Mouse (Mus musculus) CH12.LX (cell line): ENCODE results near the gene Tmem150a. TPM values are rescaled to one million over a fixed set of nuclear protein-coding genes. Genes with fewer than 3 reads are reported as not detected.

Source experiments
- DNase-seq: peaks from one replicate; pipeline ENCODE4 v3.0.0-alpha.2; 2013; ENCODE audit errors: extremely low read depth
- H3K27ac ChIP-seq: 2 replicates; pipeline ENCODE4 v1.5.1; 2012; ENCODE audit warnings: low read depth, mild to moderate bottlenecking, control low read depth, moderate library complexity; ENCODE audit not compliant: insufficient read depth
- H3K27me3 ChIP-seq: replicated peaks from 2 replicates; pipeline ENCODE3; 2012; ENCODE audit warnings: inconsistent platforms
- H3K36me3 ChIP-seq, 2 experiments: replicated peaks in 1 of 2; 2 replicates each; pipeline versions ENCODE3 to v1.6.1; 2012; ENCODE audit warnings: inconsistent platforms in 1 of 2, low read length in 1 of 2, mild to moderate bottlenecking in 1 of 2, mixed read lengths in 1 of 2, moderate library complexity in 1 of 2; ENCODE audit not compliant: control insufficient read depth in 1 of 2, insufficient read depth in 1 of 2
- H3K4me1 ChIP-seq, 2 experiments: 2 replicates each; pipeline ENCODE4 v1.6.1; 2012; ENCODE audit warnings: inconsistent platforms in 1 of 2, moderate library complexity in 1 of 2; ENCODE audit not compliant: insufficient read depth in 2 of 2, control insufficient read depth in 1 of 2
- H3K4me2 ChIP-seq: 2 replicates; pipeline ENCODE4 v1.6.1; 2012; ENCODE audit warnings: low read depth, mild to moderate bottlenecking, control low read depth; ENCODE audit not compliant: poor library complexity, insufficient read depth, severe bottlenecking
- H3K4me3 ChIP-seq, 3 experiments: fragments of 150-350 bp in 1 of 3; sonication (generic) in 1 of 3; replicated peaks in 1 of 3; 2 replicates each; pipeline versions ENCODE3 to v1.5.1; 2011 to 2012; ENCODE audit warnings: low read depth in 2 of 3, low read length in 2 of 3, mild to moderate bottlenecking in 2 of 3, moderate library complexity in 2 of 3, control low read depth in 1 of 3, improper control_type of control experiment in 1 of 3, inconsistent platforms in 1 of 3, mixed read lengths in 1 of 3; ENCODE audit not compliant: poor library complexity in 1 of 3
- H3K79me2 ChIP-seq: replicated peaks from 2 replicates; pipeline ENCODE4 v1.6.1; 2012; ENCODE audit warnings: mild to moderate bottlenecking, moderate library complexity; ENCODE audit not compliant: control insufficient read depth, poor library complexity, insufficient read depth, severe bottlenecking; ENCODE audit errors: extremely low read depth
- H3K9ac ChIP-seq: 2 replicates; pipeline ENCODE4 v1.6.1; 2012; ENCODE audit warnings: low read depth, mild to moderate bottlenecking, control low read depth, moderate library complexity; ENCODE audit not compliant: insufficient read depth
- H3K9me3 ChIP-seq: replicated peaks from 2 replicates; pipeline ENCODE3; 2012; ENCODE audit warnings: low read length, inconsistent platforms, mixed read lengths
- BHLHE40 ChIP-seq: IDR thresholded peaks from 2 replicates; pipeline ENCODE4 v1.6.1; 2011; ENCODE audit warnings: mild to moderate bottlenecking, low read depth, low read length, improper control_type of control experiment
- CHD2 ChIP-seq: IDR thresholded peaks from 2 replicates; pipeline ENCODE4 v1.6.1; 2011; ENCODE audit warnings: low read length, improper control_type of control experiment
- CTCF ChIP-seq, 2 experiments: IDR thresholded peaks in 1 of 2; conservative IDR thresholded peaks in 1 of 2; 2 replicates each; pipeline ENCODE4 v1.5.1; 2011 to 2012; ENCODE audit warnings: low read depth in 2 of 2, low read length in 2 of 2, improper control_type of control experiment in 1 of 2, inconsistent platforms in 1 of 2, mild to moderate bottlenecking in 1 of 2, moderate library complexity in 1 of 2
- E2F4 ChIP-seq: IDR thresholded peaks from 2 replicates; pipeline ENCODE4 v1.6.1; 2011; ENCODE audit warnings: low read depth, low read length, improper control_type of control experiment; ENCODE audit not compliant: insufficient replicate concordance
- ELF1 ChIP-seq: IDR thresholded peaks from 2 replicates; pipeline ENCODE4 v1.6.1; 2014; ENCODE audit warnings: low read depth, mild to moderate bottlenecking, inconsistent platforms, low read length, improper control_type of control experiment
- EP300 ChIP-seq: IDR thresholded peaks from 2 replicates; pipeline ENCODE4 v1.6.1; 2011; ENCODE audit warnings: low read length, improper control_type of control experiment
- ETS1 ChIP-seq: conservative IDR thresholded peaks from 2 replicates; pipeline ENCODE4 v1.6.1; 2012; ENCODE audit warnings: low read depth, mild to moderate bottlenecking, inconsistent platforms, low read length, improper control_type of control experiment, moderate library complexity
- GABPA ChIP-seq: IDR thresholded peaks from 2 replicates; pipeline ENCODE4 v1.6.1; 2012; ENCODE audit warnings: low read depth, low read length, improper control_type of control experiment, inconsistent platforms; ENCODE audit not compliant: insufficient replicate concordance
- HCFC1 ChIP-seq: IDR thresholded peaks from 2 replicates; pipeline ENCODE4 v1.6.1; 2012; ENCODE audit warnings: low read depth, mild to moderate bottlenecking, inconsistent platforms, low read length, improper control_type of control experiment
- IRF4 ChIP-seq: IDR thresholded peaks from 2 replicates; pipeline ENCODE4 v1.6.1; 2014; ENCODE audit warnings: low read depth, mild to moderate bottlenecking, inconsistent platforms, low read length, improper control_type of control experiment
- JUND ChIP-seq: conservative IDR thresholded peaks from 2 replicates; pipeline ENCODE4 v1.6.1; 2011; ENCODE audit warnings: low read depth, low read length, improper control_type of control experiment
- KAT2A ChIP-seq: IDR thresholded peaks from 2 replicates; pipeline ENCODE4 v1.6.1; 2012; ENCODE audit warnings: low read length, improper control_type of control experiment, inconsistent platforms; ENCODE audit not compliant: insufficient replicate concordance
- MAX ChIP-seq: IDR thresholded peaks from 2 replicates; pipeline ENCODE4 v1.6.1; 2011; ENCODE audit warnings: low read length, improper control_type of control experiment
- MXI1 ChIP-seq: IDR thresholded peaks from 2 replicates; pipeline ENCODE4 v1.6.1; 2011; ENCODE audit warnings: mild to moderate bottlenecking, low read depth, low read length, improper control_type of control experiment
- MYC ChIP-seq: IDR thresholded peaks from 2 replicates; pipeline ENCODE4 v1.6.1; 2011; ENCODE audit warnings: low read depth, mild to moderate bottlenecking, improper control_type of control experiment, low read length
- NELFE ChIP-seq: IDR thresholded peaks from 2 replicates; pipeline ENCODE4 v1.6.1; 2011; ENCODE audit warnings: low read depth, low read length, improper control_type of control experiment
- NRF1 ChIP-seq: IDR thresholded peaks from 2 replicates; pipeline ENCODE4 v1.6.1; 2014; ENCODE audit warnings: low read depth, mild to moderate bottlenecking, inconsistent platforms, low read length, improper control_type of control experiment, moderate library complexity
- PAX5 ChIP-seq: IDR thresholded peaks from 2 replicates; pipeline ENCODE4 v1.6.1; 2012; ENCODE audit warnings: low read length, inconsistent platforms, mixed read lengths
- POLR2A ChIP-seq: IDR thresholded peaks from 2 replicates; pipeline ENCODE4 v1.6.1; 2011; ENCODE audit warnings: low read depth, mild to moderate bottlenecking, improper control_type of control experiment, low read length
- SIN3A ChIP-seq: IDR thresholded peaks from 2 replicates; pipeline ENCODE4 v1.6.1; 2012; ENCODE audit warnings: low read length, improper control_type of control experiment, inconsistent platforms
- SMC3 ChIP-seq: IDR thresholded peaks from 2 replicates; pipeline ENCODE4 v1.6.1; 2011; ENCODE audit warnings: low read depth, low read length, improper control_type of control experiment
- ZMIZ1 ChIP-seq: IDR thresholded peaks from 2 replicates; pipeline ENCODE4 v1.6.1; 2012; ENCODE audit warnings: low read depth, mild to moderate bottlenecking, inconsistent platforms, low read length, improper control_type of control experiment
- ZNF384 ChIP-seq: IDR thresholded peaks from 2 replicates; pipeline ENCODE4 v1.6.1; 2012; ENCODE audit warnings: low read depth, low read length, improper control_type of control experiment, inconsistent platforms
- dilution Hi-C: fragments of 300-500 bp; cut with MboI; formaldehyde crosslinking; loops from 2 replicates; pipeline ENCODE4 v1.14.3; 2020; ENCODE audit warnings: low sequenced_read_pairs; ENCODE audit not compliant: extremely low pct_unique_long_range_greater_than_20kb, extremely low pct_ligation_motif_present
- in situ Hi-C: fragments of 300-500 bp; cut with MboI; formaldehyde crosslinking; loops from 3 replicates; pipeline ENCODE4 v1.14.3; 2019; ENCODE audit warnings: low sequenced_read_pairs, low pct_ligation_motif_present, low pct_unique_long_range_greater_than_20kb, mixed read lengths
- polyA plus RNA-seq: library from polyadenylated mRNA; unstranded; fragments of >175 nt; gene quantifications from 2 replicates; pipeline ENCODE4 v1.2.1, GENCODE M21; 2012; ENCODE audit warnings: low read depth; ENCODE audit not compliant: insufficient read length
- total RNA-seq, 2 experiments: library from RNA; depleted of rRNA; stranded (reverse); fragments of 300-350 nt in 1 of 2; fragments of >200 nt in 1 of 2; gene quantifications; 2 replicates each; pipeline ENCODE4 v1.2.3; 2012 to 2014

Tmem150a gene
- total and polyA plus RNA-seq, 3 experiments = 0.24 to 0.93 (median 0.59) TPM

DNA sequence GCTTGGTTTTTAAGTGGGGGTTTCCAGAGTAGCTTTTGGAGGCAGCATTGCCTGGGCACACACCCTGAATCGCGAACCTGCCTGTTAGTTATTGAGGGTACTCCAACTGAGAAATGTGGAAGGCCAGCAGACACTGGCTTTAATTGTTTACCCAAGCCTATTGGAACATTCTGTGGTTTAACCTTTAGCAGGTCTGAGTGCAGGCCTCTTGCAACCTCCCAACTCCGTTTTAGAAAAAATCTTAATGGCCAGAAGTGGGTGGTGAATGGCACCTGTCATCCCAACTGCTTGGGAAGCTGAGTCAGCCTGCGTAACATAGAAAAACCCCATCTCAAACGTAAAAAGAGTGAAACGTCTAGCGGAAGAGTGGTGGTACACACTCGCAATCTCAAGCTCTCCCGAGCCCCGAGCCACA lies 41.6 kb downstream of the Tmem150a start:
- Histone ChIP-seq H3K4me2 (no peak overlapping the region), H3K4me1 (peaks cover 5 to 7% of the 10 kb centered on the region in 2 experiments; a peak in 3 of 4 replicates), H3K9me3 (no peaks in the 10 kb centered on the region), H3K4me3 (no peak overlapping the region), H3K27me3 (no peaks in the 10 kb centered on the region), H3K27ac (no peak overlapping the region), H3K79me2 (no peaks in the 10 kb centered on the region), H3K36me3 (no peaks in the 10 kb centered on the region), H3K9ac (no peak overlapping the region)
- dilution Hi-C loops = no loop called here
- TF ChIP-seq MXI1 = no peak
- TF ChIP-seq GABPA = no peak
- TF ChIP-seq JUND = no peak
- no peak for TF ChIP-seq BHLHE40
- no peak for TF ChIP-seq NELFE
- TF ChIP-seq POLR2A = no peak
- no peak for TF ChIP-seq SMC3
- no peak for TF ChIP-seq PAX5
- TF ChIP-seq MAX = no peak
- TF ChIP-seq NRF1 = no peak
- TF ChIP-seq ETS1 = no peak
- TF ChIP-seq ZNF384 = no peak
- TF ChIP-seq CHD2 = no peak
- no peak for TF ChIP-seq E2F4
- no peak for TF ChIP-seq EP300
- no peak for TF ChIP-seq HCFC1
- no peak for TF ChIP-seq ELF1
- TF ChIP-seq KAT2A = no peak
- TF ChIP-seq SIN3A = no peak
- in situ Hi-C loops = no loop called here
- DNase-seq = no peak

DNA sequence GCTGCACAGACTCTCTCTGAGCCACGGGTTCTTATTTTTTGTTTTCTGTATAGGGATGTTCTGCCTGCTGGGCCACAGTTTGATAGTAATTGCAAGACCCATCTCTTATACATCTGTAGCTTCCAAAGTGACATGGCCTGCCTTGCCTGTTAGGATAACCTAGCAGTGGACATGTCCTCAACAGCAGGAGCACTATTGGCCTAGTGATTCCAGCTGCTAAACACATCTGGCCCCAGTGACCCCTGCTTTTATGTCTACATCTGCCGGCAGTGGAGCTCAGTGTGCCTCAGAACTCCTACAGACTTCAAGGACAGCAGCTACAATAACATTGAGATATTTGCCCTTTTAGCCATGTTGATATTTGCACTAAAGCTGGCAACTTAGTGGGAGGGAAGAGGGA lies 44.7 kb downstream of the Tmem150a start:
- no peak overlapping the region for H3K27ac ChIP-seq

More for the DNA sequence above, 44.7 kb downstream of the Tmem150a start:
- H3K9me3 ChIP-seq = no peaks in the 10 kb centered on the region
- DNase-seq = no peak
- in situ Hi-C loops = loop anchor here (25.0 kb wide), 1 partner anchor 437 kb away; no protein-coding TSS in a partner anchor
- no peaks in the 10 kb centered on the region for H3K27me3 ChIP-seq
- H3K4me3 ChIP-seq = no peak overlapping the region
- TF ChIP-seq ZMIZ1 (no peak), IRF4 (no peak), JUND (no peak), CHD2 (no peak), ETS1 (no peak), ZNF384 (no peak), MYC (no peak), CTCF (conservative IDR thresholded peaks at IDR 0.05 in 1 of 2, IDR thresholded peaks at IDR 0.05 in 1 of 2; ENCODE audit: low read depth in 2 of 2, low read length in 2 of 2) (no peak)
- no peaks in the 10 kb centered on the region for H3K79me2 ChIP-seq
- no peak overlapping the region for H3K9ac ChIP-seq
- no peaks in the 10 kb centered on the region for H3K36me3 ChIP-seq
- peaks cover 0 to 2% of the 10 kb centered on the region in 2 experiments; a peak in 1 of 4 replicates for H3K4me1 ChIP-seq
- H3K4me2 ChIP-seq = no peak overlapping the region
- dilution Hi-C loops = no loop called here
